Mouse (Mus musculus) ES-E14 (cell line): ENCODE measurements around the gene Tmem135. TPM values are rescaled to one million over a fixed set of nuclear protein-coding genes. Genes with fewer than 3 reads are reported as not detected.

ENCODE experiments used
- DNase-seq: peaks from one replicate; pipeline ENCODE4 v3.0.0-alpha.2; 2013; ENCODE audit warnings: low read depth, low spot score
- H3K27ac ChIP-seq: 2 replicates; pipeline ENCODE4 v1.5.1; 2012; ENCODE audit warnings: low read depth, mild to moderate bottlenecking, low read length, moderate library complexity, mixed read lengths; ENCODE audit not compliant: poor library complexity, insufficient read depth, severe bottlenecking
- H3K36me3 ChIP-seq: 2 replicates; pipeline ENCODE4 v1.6.1; 2012; ENCODE audit warnings: mild to moderate bottlenecking, low read length, moderate library complexity, mixed read lengths; ENCODE audit not compliant: control insufficient read depth, poor library complexity, insufficient read depth, severe bottlenecking
- H3K4me1 ChIP-seq, 2 experiments: fragments of 150-350 bp in 1 of 2; sonication (generic) in 1 of 2; 2 replicates each; pipeline ENCODE4 v1.6.1; 2012; ENCODE audit warnings: low read length in 2 of 2, mild to moderate bottlenecking in 1 of 2, mixed read lengths in 1 of 2; ENCODE audit not compliant: control insufficient read depth in 2 of 2, insufficient read depth in 2 of 2, poor library complexity in 1 of 2
- H3K4me3 ChIP-seq, 2 experiments: fragments of 150-350 bp in 1 of 2; sonication (generic) in 1 of 2; 2 replicates each; pipeline ENCODE4 v1.5.1; 2012; ENCODE audit warnings: low read length in 2 of 2, low read depth in 1 of 2, mild to moderate bottlenecking in 1 of 2, mixed read lengths in 1 of 2; ENCODE audit not compliant: insufficient read depth in 1 of 2, poor library complexity in 1 of 2, severe bottlenecking in 1 of 2
- H3K9ac ChIP-seq: 2 replicates; pipeline ENCODE4 v1.6.1; 2012; ENCODE audit warnings: low read depth, mild to moderate bottlenecking, low read length, mixed read lengths; ENCODE audit not compliant: poor library complexity, insufficient read depth, severe bottlenecking
- H3K9me3 ChIP-seq: fragments of 150-350 bp; sonication (generic); 2 replicates; pipeline ENCODE4 v1.6.1; 2012; ENCODE audit warnings: low read depth, mild to moderate bottlenecking, low read length; ENCODE audit not compliant: control insufficient read depth, insufficient read depth
- CHD2 ChIP-seq: IDR thresholded peaks from 2 replicates; pipeline ENCODE4 v1.6.1; 2014; ENCODE audit warnings: mild to moderate bottlenecking, low read depth, low read length, inconsistent platforms
- HCFC1 ChIP-seq: IDR thresholded peaks from 2 replicates; pipeline ENCODE4 v1.6.1; 2012; ENCODE audit warnings: low read length, inconsistent platforms, borderline replicate concordance; ENCODE audit not compliant: insufficient read depth
- MAFK ChIP-seq: IDR thresholded peaks from 2 replicates; pipeline ENCODE4 v1.6.1; 2014; ENCODE audit warnings: mild to moderate bottlenecking, low read depth, low read length, inconsistent platforms; ENCODE audit not compliant: insufficient read depth
- ZC3H11A ChIP-seq: IDR thresholded peaks from 2 replicates; pipeline ENCODE4 v1.6.1; 2012; ENCODE audit warnings: low read depth, mild to moderate bottlenecking, inconsistent platforms, low read length, borderline replicate concordance
- ZNF384 ChIP-seq: IDR thresholded peaks from 2 replicates; pipeline ENCODE4 v1.6.1; 2012; ENCODE audit warnings: low read depth, low read length, inconsistent platforms
- in situ Hi-C, 2 experiments: fragments of 600-800 bp; cut with MboI; formaldehyde crosslinking; loops; one replicate each; pipeline ENCODE4 v1.15.1; 2025; ENCODE audit warnings: low sequenced_read_pairs in 2 of 2, inconsistent platforms in 1 of 2; ENCODE audit not compliant: unreplicated experiment in 2 of 2
- total RNA-seq: library from RNA; depleted of rRNA; stranded (reverse); fragments of 300-350 nt; gene quantifications from 2 replicates; pipeline ENCODE4 v1.2.3, GENCODE M21; 2012

Tmem135 gene
- total RNA-seq, 1 experiment = 19.0 TPM

DNA sequence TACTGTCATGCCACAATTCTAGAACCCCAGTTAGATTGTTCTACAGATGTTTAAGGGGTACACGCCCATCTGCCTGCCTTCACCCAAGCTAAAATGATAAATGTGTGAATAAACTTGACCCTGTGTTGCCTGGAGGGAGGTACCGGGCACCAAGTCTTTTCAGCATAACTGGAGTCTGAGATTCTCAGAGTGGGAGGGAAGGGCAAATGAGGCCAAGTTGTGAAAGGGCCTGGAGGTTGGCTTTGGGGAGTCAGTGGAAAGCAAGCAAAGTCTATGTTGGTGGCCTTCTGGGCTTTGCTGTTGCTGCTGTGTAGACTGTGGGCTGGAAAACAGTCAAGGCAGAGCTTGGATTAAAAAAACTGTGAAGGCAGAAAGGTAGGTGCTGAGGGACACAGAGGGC, 13.7 kb upstream of the Tmem135 start:
- no peak for TF ChIP-seq MAFK
- no peak for TF ChIP-seq CHD2
- no peak for TF ChIP-seq ZC3H11A
- TF ChIP-seq ZNF384 = no peak
- TF ChIP-seq HCFC1 = no peak
- in situ Hi-C loops = loop anchor here in 1 of 2 experiments (25.0 kb wide), 1 partner anchor 255 kb away; no protein-coding TSS in a partner anchor
- Histone ChIP-seq H3K9ac (no peak overlapping the region), H3K27ac (no peak overlapping the region), H3K9me3 (no peaks in the 10 kb centered on the region), H3K4me1 (no peaks in the 10 kb centered on the region), H3K36me3 (no peaks in the 10 kb centered on the region), H3K4me3 (no peak overlapping the region)
- no peak for DNase-seq

DNA sequence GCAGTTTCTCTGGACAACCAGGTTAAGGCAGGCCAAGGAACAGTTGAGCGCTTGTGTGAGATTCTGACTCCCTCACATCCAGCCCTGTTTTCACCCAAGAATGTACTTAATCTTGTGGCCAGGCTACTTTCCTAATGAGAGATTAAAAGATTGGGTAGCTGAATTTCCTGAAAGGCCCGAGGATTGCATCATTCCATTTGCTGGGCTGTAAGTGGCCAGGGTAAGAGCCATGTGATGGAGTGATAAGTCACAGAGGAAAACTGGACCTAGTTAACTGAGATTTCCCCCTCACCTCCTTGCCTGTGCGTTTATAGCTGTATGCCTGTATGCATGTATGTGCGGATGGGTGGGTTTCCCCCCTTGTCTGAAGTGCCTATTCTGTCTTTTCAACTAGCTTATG, 12.0 kb upstream of the Tmem135 start:
- Histone ChIP-seq H3K4me3 (no peak overlapping the region), H3K27ac (no peak overlapping the region), H3K36me3 (no peaks in the 10 kb centered on the region), H3K9ac (no peak overlapping the region), H3K4me1 (no peaks in the 10 kb centered on the region), H3K9me3 (no peaks in the 10 kb centered on the region)
- in situ Hi-C loops = loop anchor here in 1 of 2 experiments (25.0 kb wide), 1 partner anchor 254 kb away; no protein-coding TSS in a partner anchor
- no peak for DNase-seq
- TF ChIP-seq CHD2 (no peak), ZNF384 (no peak), ZC3H11A (no peak), HCFC1 (no peak), MAFK (no peak)

DNA sequence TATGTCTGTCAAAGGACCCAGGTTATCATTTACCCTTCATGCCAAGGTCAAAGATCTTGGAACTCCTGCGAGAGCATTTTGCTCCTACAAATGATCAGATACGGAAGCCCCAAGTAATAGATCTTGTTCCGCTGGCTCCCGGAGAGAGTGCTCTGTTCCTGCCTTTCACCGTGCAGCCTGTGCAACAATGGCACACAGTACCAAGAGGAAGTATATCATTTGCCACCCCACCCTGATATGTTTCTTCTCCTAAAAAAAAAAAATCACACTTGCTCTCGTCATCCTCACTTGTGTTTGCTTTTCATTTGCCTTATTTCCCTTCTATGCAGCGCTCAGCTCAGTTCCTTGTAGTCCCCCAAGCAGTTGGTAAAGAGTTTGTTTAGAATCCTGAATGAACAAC, 8.1 kb upstream of the Tmem135 start:
- no peaks in the 10 kb centered on the region for H3K4me1 ChIP-seq
- no peak overlapping the region for H3K9ac ChIP-seq
- H3K27ac ChIP-seq = no peak overlapping the region
- H3K9me3 ChIP-seq = no peaks in the 10 kb centered on the region
- H3K4me3 ChIP-seq = no peak overlapping the region
- no peak for DNase-seq
- TF ChIP-seq HCFC1 (no peak), CHD2 (no peak), ZC3H11A (no peak), MAFK (no peak), ZNF384 (no peak)
- H3K36me3 ChIP-seq = no peaks in the 10 kb centered on the region
- in situ Hi-C loops = loop anchor here in 1 of 2 experiments (25.0 kb wide), 1 partner anchor 250 kb away; no protein-coding TSS in a partner anchor

DNA sequence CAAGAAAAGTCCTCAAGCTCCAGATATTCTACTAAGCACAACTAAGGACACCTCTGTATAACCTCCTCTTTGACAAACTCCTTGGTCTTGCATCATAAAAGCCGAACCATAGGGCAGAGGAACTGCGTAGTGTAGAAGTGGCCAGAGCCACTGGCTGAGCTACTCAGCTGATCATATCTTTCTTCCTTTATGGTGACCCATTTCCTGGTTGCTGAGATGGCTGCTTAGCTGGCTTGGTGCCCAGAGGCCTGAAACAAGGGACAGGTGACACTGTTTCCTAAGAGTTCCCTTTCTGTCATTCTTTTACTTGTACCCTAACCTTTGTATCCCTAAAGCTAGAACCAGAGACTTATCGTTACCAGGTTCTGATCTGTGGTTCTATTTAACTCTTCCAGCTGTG, 7.3 kb upstream of the Tmem135 start:
- in situ Hi-C loops = loop anchor here in 1 of 2 experiments (25.0 kb wide), 1 partner anchor 249 kb away; no protein-coding TSS in a partner anchor
- TF ChIP-seq ZC3H11A (no peak), MAFK (no peak), HCFC1 (no peak), ZNF384 (no peak), CHD2 (no peak)
- Histone ChIP-seq H3K9me3 (no peaks in the 10 kb centered on the region), H3K4me1 (no peaks in the 10 kb centered on the region), H3K27ac (no peak overlapping the region), H3K9ac (no peak overlapping the region), H3K36me3 (no peaks in the 10 kb centered on the region), H3K4me3 (no peak overlapping the region)
- DNase-seq = no peak

DNA sequence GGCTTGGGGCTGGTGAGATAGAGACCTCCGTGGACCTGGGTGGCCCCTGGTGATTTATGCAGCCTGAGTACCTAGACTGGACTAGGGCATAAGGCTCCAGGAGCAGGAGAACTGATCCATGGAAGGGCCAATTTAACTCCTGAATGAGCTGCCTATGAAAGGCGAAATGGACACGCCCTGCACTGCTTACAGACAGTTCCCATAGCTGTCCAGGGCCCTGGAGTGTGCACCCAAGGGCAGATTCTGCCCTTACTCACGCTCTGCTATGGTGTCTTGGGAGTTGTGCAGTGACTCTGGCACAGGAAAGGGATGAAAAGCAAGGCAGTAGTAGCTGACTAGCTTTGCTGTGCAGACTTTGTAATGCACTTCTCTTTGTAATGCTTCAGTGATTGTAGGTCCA, 6.3 kb upstream of the Tmem135 start:
- no peak for DNase-seq
- Histone ChIP-seq H3K36me3 (no peaks in the 10 kb centered on the region), H3K27ac (no peak overlapping the region), H3K9me3 (no peaks in the 10 kb centered on the region), H3K9ac (no peak overlapping the region), H3K4me1 (no peaks in the 10 kb centered on the region), H3K4me3 (no peak overlapping the region)
- in situ Hi-C loops = loop anchor here in 1 of 2 experiments (25.0 kb wide), 1 partner anchor 248 kb away; no protein-coding TSS in a partner anchor
- TF ChIP-seq HCFC1 (no peak), CHD2 (no peak), MAFK (no peak), ZC3H11A (no peak), ZNF384 (no peak)
